Mouse (Mus musculus) cerebellum, adult 2 months (tissue): ENCODE results near the gene Gm49353.

Source experiments
- CTCF ChIP-seq: fragments of 200-500 bp; IDR thresholded peaks from 2 replicates; pipeline ENCODE4 v1.5.1; 2011; ENCODE audit warnings: low read depth, mild to moderate bottlenecking, control low read depth, low read length, moderate library complexity, borderline replicate concordance; ENCODE audit not compliant: insufficient read depth
- POLR2A ChIP-seq: fragments of 200-500 bp; IDR thresholded peaks from 2 replicates; pipeline ENCODE4 v1.6.1; 2011; ENCODE audit warnings: low read length, control low read depth, borderline replicate concordance; ENCODE audit not compliant: insufficient read depth

- no peak for TF ChIP-seq POLR2A
- TF ChIP-seq CTCF = no peak
Measured at GRCm38 (mm10) chr10:29196811-29197210, 1.9 kb upstream of the Gm49353 start.
